Mouse (Mus musculus) neutrophil, adult 5-6 weeks (primary cell): ENCODE measurements around the gene Taf4. TPM values are rescaled to one million over a fixed set of nuclear protein-coding genes. Genes with fewer than 3 reads are reported as not detected.

Experiments used
- ATAC-seq: fragments of 151-379, 151-347 bp; 2 replicates; pipeline ENCODE4 v1.8.0; 2017; ENCODE audit warnings: mild to moderate bottlenecking, moderate TSS enrichment; ENCODE audit not compliant: insufficient number of reproducible peaks, poor library complexity, low FRiP score, severe bottlenecking; ENCODE audit errors: extremely low read depth
- total RNA-seq: library from RNA; stranded (forward); fragments of 200-1000 nt; gene quantifications from 2 replicates; pipeline ENCODE4 v1.2.3, GENCODE M21; 2017

The Taf4 gene
- total RNA-seq, 1 experiment from 2014 or later: 42.6 TPM

DNA sequence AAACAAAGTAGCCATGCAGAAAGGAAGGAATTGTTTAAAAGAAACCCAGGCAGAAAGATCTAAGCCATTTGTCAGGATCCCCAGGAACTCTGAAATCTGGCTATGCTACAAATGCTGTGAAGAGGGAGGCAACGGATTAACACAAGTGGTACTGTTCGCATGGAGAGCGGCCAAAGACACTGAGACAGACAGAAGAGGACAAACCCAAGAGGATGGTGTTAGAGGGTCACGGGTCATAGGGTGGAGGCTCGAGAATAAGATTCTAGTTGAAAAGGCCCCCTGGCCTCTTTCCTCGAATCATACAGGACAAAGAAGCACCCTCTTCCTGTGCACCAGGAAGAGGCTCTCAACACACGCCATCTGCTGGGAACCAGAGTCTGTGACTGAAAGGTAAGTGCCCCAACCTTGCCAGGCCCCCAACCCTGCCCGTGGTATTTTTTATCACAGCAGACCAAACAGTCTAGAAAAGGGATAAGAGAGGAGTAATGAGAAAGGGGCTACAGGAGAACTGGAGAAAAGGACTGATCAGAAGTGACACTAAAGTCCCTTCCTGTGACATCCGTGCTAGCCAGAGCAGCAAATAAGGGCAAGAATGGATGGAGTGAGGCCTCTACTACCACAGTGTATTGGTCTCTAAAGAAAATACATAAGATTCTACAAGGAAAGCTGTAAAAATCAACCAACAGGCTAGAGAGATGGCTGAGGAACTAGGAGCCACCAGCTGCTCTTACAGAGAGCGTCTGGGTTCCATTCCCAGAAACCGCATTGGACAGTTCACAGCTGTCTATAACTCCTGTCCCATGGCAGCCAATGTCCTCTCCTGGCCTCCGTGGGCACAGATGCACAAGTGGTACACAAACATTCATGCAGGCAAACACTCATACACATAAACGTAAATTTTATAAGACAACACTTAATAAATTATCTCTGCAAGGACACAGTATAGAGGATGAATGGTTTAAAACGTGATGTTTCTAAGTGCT lies 24.6 kb downstream of the Taf4 start:
- no peak for ATAC-seq

DNA sequence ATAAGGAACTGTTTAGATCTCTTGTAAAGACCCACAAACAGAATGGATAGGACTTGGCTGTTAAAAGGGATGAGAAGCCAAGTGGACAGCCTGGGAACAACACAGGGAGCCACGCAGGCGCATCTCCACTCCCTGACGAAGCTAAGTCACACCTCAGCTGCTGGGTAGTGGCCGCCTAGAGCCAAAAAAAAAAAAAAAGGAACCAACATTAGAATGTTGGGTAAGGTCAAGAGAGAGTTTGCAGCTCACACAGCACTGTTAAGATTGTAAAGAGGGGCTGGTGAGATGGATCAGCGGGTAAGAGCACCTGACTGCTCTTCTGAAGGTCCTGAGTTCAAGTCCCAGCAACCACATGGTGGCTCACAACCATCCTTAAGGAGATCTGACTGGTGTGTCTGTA lies 27.6 kb downstream of the Taf4 start:
- ATAC-seq: peak; percentile 52

DNA sequence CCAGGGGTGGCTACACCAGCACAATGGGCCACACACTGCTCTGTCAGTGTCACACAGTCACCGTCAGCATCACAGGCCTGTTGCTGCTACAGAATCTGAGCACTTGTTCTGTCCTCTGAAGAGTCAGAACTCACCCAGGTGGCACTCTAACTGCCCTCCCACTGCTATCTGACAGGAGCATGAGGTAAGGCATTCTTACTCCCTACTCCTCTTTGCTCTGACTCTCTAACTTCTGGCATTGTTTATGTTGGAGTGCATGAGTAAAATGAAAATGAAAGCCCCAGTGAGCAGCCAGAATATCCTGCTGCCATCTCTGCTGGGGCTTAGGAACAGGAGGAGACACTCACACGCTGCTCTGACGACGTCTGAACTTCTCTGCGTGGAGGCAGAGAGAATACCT lies 28.8 kb downstream of the Taf4 start:
- ATAC-seq: no peak

DNA sequence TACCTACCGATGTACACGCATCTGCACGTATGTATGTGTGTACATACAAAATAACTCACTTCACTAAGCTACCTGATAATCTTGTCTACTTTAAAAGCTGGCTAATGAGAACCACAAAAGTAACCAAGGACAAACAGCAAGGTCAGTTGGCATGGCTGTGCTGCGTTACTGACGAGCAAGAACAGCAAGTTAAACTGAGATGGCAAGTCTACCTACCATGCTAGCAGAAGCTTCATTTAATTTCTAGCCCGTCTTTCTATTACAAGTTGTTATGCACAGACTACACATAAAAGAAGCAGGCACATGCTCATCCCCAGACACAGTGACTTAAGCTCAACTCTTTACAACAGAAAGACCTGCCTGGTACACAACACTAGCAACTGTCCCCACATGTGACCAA lies 29.9 kb downstream of the Taf4 start:
- ATAC-seq: no peak

DNA sequence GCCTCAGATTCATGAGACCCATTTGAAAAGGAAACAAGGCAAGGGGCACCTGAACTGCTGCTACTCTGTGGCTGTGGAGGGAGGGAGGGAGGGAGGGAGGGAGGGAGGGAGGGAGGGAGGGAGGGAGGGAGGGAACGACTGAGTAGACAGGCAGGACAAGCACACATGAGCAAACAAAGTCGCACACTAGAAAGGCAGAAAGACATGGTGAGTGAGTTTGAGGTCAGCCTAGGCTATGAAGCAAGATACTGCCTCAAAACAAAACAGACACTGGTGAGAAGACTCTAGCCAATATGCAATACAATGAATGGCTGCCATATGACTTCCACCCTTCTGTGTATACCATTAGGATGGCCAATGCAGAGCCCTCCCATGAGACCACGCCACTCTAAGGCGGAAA lies 31.4 kb downstream of the Taf4 start:
- no peak for ATAC-seq

DNA sequence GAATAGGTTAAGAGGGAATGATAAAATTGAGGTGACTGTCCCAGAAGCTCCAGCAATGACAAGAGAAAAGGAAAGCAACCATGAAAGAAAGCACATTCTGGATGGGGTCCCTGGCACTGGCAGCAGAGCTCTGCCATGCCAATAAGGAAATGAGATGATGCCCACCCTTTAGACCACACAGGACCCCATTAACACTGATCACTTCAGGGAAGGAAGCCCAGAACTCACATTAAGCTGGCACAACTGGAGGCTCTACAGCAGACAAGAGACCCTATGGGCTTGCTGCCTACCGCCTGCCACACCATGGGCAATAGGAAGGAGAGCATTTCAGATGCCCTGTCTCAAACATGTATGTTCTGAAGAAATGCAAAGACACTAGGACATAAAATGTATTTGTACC lies 34.8 kb downstream of the Taf4 start:
- no peak for ATAC-seq

DNA sequence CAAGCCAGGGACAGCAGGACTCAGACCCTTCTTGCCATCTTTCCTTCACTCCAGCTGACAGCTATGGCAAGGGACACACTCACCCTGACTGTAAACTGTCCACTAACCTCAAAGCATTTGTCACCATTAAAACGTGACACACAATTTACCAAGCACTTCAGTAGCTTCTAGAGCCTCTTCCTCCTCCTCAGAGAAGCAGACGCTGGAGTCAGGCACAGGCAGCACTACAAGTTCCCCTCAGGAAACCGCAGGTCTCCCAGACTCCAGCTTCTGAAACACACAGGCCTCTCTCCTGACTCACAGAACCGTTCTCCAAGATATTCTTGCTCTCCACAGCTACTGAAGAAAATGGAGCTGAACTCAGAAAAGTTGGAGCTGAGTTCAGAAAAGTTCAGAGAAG lies 39.4 kb downstream of the Taf4 start:
- peak; percentile 30; the same call in 1 of the 2 replicates for ATAC-seq

DNA sequence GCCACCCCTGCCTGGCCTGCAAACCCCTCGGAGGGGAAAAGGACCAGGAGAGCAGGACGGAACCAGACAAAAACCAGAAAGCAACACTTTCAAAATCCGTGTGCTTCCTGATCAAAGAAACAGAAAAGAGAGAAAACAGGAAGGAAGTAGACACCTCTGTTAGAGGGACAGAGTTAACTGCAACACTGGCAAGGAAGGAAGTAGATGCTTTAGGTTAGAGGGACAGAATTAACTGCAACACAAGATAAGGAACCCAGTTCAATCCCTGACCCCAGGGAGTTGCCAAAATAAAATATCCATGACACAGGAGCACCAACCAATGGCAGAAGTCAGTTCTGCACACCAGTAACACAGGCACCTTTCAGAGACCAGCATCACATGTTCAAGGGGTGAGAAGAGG lies 42.3 kb downstream of the Taf4 start:
- no peak for ATAC-seq

DNA sequence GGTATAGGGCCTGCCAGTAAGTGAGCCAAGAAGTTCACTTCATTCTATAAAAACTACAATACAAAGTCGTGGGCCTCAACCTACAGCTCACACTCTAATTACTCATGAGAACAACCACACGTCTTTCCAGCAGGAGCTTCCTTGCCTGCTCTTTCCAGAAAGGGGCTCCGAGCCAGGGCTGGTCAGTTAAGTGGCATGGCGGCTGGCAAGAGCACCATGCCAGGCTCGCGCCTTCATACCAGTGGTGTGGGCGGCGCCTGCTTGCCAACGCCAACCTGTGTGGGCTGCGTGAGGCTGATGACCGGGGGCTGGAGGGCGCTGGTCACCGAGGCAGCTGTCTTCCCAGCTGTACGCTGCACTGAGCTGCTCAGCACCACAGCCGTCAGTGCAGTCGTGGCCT lies 44.7 kb downstream of the Taf4 start:
- no peak for ATAC-seq

DNA sequence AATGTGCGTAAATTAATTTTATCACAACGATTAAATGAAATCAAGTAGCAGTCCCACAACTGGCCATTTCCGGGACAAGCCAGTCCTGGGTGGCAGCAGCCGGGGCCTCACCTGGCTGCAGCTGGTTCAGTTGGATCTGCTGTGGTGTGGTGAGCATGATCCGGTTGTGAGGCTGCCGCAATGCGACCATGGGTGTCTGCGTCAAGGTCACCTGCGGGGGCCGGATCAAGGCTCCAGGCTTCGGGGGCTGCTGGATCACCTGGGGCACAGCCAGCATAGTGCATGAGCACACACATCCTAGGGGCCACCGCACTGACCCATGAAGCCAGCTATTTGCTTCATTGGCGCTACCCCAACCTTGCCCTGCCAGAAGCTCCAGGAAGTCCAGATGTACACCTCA lies 47.3 kb downstream of the Taf4 start:
- ATAC-seq: no peak

DNA sequence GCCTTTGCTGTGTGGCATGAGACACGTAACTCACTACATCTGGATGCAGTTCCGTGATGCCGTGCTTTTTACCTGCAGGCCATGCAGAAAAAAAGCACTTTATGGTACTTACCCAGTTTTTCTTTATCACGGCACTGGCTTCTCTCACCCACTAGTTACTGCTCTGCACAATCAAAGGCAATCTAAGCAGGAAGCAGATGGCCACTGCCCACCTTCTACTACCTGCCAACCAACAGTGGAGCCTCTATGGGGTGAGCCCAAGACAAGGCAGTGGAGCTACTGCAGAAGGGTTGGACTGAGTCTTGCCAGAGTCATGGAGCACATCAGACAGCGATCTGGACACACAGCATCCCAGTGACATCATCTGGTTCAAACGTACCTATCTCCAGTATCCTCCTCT lies 52.4 kb downstream of the Taf4 start:
- no peak for ATAC-seq

DNA sequence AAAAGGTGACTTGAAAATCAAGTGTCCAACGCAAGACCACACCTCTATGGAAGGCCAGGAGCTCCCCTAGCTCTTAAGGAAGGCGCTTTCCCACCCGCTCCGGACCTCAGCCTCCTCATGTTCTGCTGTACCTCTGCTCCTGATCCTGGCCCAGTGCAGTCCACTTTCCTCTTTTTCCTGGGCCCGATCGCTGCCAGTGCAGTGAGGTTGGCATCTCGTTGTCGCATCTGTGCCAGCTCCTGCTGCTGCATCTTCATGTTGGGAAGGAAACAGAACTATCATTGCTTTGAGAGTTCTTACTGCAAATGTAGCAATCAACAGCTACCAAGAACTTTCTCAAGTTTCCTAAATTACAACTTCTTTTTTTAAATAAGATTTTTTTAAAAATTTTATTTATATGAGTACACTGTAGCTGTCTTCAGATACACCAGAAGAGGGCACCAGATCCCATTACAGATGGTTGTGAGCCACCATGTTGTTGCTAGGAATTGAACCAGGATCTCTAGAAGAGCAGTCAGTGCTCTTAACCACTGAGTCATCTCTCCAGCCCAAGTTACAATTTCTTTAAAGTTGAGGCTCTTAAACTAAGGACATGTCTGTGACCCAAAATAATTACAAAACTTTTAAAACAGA lies 55.3 kb downstream of the Taf4 start:
- no peak for ATAC-seq

DNA sequence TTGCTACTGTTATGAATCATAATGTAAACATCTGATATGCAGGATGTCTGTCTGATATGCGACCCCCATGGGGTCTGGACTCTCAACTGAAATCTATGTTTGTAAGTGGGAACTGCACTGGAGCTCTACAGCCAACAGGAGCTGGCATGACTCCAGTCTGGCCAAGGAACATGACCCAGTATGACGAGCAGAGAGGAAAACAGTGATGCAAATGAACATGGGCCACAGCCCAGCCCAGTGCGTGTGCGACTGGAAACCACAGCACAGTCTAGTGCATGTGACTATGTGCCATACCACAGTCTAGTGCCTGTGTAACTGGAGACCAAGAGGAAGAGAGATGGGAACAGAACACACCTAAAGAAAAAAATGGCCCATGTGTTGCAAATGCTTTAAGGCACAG lies 56.4 kb downstream of the Taf4 start:
- no peak for ATAC-seq

DNA sequence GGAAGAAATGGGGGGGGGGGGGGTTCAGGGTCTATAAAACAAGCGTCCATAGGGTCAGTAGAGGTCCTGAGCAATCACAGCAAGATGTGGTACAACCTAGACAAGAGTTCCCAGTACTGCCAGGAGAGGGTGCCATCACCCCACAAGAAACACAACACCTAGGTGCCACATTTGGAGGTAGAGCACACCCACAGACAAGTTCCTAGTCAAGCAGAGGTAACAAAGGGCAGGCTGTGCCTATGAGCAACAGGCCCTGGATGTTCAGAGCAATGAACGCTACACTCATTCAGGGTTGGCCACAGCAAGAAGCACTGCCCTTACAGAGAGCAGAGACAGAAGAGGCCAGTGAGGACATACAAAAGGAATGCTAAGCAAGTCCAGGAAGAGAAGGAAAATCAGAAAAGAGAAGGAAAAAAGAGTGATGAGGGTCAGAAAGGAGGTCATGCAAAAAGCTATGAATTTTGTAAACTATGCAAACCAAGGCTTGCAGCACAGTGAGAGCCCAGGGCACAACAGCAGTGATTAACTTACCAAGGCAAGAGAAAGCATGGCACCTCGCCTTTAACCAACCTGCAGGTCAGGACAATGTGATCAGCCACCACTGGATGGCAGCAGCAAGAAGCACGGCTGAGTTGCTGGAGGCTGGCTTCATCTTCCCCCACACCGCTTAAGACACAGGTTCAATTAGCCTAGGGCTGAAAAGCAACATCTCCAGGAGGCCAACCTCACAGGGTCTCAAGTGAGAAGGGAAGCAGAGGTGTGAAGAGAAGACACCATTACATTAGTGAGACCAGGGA lies 59.4 kb downstream of the Taf4 start:
- peak; percentile 76 for ATAC-seq

DNA sequence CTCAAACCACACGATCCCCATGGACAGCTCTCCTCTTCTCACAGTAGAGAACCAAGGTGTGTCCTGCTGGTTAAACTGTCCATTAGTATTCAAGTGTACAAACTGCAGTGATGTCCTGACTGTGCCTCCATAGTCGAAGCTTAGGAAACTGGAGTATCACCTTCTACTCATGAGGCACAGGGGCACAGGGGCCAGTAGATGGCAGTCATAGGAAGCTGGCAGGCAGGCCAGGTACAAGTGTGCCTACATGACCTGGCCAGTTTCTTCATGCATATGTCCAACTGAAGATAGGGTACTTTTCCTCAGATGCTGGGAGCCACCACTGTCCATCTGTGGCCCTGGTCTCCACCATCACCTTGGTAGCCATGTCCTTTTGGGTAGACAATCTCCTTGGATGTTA lies 62.2 kb downstream of the Taf4 start:
- no peak for ATAC-seq

DNA sequence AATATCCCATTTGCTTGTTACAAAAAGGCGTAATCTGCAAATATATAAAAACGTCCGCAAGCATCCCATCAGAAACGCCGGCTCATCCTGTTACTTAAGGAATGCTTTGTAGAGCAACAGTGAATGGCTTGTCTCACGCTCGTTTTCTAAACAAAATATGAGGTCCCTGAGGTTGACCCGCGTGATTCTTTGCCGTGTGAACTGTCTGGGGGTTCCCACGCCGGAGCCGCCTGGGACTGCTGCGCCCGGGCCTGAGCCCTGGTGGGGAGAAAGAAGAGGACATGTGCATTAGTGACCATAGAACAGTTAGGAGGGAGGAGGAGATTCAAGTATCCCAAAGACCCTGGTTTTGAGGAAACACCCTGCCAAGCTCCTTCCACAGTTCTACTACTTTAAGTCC lies 63.1 kb downstream of the Taf4 start:
- ATAC-seq: no peak

DNA sequence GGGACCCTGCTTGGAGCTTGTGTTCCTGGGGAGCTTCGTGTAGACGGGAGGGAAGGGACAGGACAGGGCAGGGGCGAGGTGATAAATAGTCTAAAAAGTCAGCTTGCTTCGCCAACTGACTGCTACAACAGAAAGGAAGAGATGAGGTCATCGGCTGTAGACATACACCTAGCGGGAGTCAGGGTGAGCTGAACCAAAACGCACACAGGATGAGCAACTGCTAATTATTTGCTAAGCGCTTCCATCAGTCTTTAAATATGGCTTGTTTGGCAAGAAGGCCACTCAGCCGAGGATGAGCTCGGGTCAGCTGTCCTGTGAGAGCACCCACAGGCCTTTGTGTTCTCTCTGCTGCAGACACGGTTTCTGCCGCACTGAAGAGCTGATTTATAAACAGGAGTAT lies 63.5 kb downstream of the Taf4 start:
- no peak for ATAC-seq

DNA sequence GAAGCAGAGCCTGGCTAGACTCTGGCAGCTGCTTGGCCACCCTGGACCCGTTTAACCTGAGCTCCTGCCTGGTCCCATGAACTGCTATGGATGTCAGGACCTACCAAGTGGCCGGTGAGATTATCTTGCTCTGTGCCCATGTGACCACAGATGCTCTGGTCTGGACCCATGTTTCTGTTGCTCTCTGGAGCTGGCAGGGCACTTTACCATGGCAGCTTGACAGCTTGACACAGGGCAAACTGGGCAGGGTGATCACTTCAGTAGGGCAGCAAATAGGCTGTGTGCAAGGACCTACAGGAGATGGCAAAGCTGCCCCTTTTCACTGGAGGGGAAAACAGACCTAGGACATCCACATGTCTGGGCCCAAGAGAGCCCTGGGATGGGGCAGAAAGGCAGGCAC lies 79.5 kb downstream of the Taf4 start:
- no peak for ATAC-seq

DNA sequence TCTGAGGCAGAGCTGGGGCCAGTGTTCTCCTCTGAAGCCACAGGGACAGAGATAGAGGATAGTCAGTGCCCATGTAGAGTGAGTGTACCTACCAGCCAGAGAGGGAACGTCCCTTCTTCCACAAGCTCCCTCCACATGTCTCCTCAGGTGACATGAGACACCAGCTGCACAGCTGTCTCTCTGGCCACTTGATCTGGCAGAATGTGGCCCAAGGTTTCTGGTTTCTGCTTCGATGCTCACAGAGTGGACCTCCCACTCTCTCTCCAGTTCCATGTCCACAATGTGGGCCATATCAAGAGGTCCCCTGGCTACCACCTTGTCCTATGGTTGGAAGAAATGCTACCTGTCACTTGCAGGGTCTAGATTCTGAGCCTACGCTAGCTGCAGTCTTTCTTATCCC lies 85.4 kb downstream of the Taf4 start:
- ATAC-seq: no peak

DNA sequence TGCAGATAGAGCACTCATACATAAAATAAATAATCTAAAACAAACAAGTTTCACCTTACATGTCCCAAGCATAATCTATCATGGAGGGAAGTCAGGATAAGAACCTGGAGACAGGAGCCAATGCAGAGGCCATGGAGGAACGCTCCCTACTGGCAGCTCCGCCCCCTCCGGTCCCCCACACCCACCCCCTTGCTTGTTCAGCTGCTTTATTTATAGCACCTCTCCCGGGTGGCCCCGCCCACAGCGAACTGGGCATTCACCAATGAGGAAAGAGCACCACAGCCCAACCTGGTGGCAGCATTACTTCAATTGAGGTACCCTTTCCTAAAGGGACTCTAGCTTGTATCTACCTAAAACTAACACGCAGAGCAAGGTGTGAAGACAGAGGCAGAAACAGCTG lies 91.9 kb downstream of the Taf4 start:
- no peak for ATAC-seq
